Mouse (Mus musculus) inflammation-experienced regulatory T-cells, adult 6 months (primary cell): ENCODE data around the gene Kcnj15. TPM values are rescaled to one million over a fixed set of nuclear protein-coding genes. Genes with fewer than 3 reads are reported as not detected.

ENCODE experiments used
- ATAC-seq: one replicate; pipeline ENCODE4 v1.8.0; 2017
- polyA plus RNA-seq, 3 experiments: library from polyadenylated mRNA; unstranded; fragments of 100-300 nt; shearing (Covaris generic); gene quantifications; one replicate each; pipeline ENCODE4 v1.2.1; 2017

The Kcnj15 gene
- polyA plus RNA-seq, 3 experiments from 2014 or later, result 0.19 to 0.86 (median 0.36) TPM

DNA sequence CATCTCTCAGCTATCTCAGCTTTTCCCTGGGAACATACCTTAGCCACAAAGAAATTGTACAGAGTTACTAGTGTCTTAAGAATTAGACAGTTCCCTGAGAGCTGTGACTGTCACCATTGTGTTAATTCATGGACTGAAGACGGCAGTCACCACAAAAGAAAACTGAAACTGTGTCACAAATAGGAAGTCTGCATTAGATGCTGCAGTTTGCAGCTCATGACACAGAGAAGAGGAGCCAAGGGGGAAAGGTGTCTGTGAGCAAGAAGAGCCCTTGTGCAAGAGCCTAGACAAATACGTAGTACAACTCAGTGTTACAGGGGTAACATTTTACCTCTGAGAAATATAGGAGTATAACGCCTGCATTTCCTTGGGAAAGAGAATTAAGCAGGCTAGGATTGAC, 40.3 kb downstream of the Kcnj15 start:
- ATAC-seq, result no peak

DNA sequence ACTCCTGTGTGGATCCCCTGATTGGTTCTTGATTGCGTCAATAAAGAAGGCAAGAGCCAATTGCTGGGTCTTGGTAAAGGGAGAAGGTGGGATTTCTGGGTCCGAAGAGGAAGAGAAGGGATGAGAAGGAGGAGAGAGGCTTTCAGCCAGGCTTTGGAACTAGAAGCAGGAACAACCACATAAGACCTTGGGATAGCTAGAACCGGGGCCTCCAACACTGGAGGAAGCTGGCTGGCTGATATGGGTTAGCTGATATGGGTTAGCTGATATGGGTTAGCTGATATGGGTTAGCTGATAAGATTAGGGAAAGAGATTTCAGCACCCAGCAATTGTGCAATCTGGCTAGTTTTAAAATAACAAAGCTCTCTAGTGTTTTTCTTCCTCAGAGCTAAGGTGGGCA, 44.3 kb downstream of the Kcnj15 start:
- no peak for ATAC-seq

DNA sequence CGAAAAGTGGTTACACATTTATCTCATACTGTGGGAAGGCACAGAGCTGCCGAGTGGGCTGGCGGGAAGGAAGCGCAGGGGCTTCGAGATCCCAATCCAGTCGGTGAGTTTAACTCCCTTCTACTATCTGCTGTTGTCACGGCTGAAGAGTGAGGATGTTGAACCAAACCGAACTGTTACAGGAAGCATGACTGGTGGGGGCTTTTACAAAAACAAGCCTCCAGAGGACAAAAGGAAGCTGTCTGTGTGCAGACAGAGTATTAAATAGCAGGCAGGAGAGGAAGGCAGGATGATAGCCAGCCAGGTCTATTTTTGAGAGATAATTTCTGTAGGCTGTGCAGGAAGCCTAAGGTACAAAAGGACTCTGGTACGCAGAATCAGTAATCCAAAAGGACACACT, 46.3 kb downstream of the Kcnj15 start:
- peak; percentile 78 for ATAC-seq

DNA sequence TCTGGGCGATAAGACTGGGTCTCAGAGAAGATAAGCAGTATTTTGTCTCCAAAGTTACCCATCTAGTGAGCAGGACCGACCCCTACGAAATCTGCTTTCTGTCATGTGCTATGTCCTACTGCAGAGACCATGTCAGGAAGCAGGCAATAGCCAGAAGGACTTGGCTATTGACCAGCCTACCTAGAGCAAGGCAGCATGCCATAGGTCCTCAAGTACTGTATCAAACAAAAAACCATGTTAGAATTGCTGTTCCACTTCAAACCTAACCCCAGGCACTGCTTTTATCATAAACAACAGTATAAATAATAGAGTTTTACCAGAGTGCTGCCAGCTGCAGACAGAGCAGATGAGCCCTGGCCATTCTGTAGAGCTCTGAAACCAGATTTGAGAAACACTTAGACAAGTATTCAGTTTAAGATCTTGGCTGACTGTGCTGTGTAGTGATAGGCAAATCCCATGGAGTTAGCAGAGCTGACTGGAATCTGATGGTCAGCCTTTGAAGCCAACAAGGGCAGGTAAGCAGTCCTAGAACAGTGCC, 50.5 kb downstream of the Kcnj15 start:
- ATAC-seq, result no peak

DNA sequence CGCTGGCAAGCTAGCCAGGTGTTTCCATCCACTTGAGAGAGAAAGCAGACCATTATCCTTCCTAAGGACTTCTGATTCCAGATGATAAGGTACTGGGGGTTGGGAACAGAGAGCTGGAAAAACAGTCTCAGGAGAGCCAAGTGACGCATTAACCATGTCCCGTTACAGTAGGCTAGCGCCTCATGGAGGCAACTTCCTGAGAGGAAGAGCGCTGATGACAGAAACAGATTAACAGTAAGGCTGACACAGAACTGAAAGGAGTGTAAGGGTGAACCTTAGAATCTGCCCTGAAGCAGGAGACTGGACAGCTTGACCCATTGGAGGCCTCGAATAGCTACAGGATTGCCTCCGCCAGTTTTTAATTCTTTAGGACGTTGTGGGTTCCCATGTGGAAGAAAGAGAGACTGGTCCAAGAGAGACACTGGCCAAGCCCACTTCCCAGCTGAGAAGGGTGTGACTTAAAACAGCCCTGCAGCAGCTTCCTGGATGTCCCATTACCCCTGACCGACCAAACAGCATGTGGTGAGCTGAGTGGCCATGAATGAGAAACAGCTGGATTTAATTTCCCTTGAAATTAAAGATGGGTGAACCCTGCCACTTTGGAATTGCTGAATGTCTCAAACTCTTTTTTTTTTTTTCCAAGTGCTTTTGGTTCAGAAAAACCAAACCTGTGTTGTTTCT, 64.7 kb downstream of the Kcnj15 start:
- ATAC-seq, result no peak

DNA sequence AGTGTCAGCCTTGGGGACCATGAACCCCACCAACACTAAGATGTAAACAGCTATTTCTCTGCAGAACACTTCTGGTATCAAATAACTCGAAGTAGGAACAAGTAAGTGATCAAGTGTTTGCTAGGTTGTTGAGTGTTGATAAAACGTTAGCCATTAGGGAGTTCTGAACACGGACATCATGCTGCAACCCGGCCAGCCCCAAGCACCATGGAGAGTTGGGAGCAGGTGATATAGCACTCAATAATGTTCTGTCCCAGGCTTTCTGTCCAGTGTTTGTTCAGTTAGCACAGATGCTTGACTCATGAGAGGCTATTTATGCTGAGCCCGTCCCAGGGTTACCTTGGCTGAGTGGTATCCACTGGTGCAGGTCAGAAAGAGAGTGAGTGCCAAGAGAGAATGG, 74.8 kb downstream of the Kcnj15 start:
- ATAC-seq, result no peak

DNA sequence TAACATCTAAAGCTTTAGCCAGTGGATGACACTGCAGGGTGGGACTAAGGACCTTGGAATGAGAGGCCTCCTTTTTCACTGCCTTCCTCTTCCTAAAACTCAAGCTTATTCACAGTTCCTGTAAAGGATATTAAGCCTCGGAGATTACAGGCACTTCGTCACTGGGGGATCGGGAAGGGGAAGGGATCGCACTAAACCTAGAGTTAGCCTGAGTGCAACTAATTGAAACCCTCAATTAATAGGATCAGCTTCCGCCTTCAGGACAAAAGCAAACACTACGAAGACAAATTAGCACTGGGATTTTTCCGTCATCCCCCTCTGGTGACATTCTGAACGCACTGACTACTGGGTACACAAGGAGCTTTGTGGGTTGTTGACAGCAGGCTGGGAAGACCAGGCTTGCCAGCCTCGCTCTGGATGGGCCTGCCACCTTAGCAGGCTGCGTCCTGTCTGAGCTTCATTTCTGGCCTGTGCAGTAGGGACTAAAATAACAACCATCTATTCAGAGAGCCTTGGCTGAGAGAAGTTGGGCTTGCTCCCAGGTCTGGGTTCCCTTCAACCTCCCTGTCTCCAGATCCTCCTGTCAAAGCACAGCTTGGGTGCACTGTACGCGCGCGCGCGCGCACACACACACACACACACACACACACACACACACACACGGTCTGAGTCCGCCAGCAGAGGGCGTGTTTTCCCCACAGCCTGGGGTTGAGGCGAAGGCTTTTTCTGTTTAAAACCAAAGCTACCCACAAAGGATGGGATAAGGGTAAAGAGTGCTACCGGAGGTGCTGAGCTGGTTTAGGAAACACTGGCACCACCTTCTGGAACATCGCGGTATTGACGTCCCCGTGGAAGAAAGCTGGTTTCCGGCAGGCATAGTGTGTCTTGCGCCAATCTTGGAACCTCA, 83.8 kb downstream of the Kcnj15 start:
- peak; percentile 85 for ATAC-seq

DNA sequence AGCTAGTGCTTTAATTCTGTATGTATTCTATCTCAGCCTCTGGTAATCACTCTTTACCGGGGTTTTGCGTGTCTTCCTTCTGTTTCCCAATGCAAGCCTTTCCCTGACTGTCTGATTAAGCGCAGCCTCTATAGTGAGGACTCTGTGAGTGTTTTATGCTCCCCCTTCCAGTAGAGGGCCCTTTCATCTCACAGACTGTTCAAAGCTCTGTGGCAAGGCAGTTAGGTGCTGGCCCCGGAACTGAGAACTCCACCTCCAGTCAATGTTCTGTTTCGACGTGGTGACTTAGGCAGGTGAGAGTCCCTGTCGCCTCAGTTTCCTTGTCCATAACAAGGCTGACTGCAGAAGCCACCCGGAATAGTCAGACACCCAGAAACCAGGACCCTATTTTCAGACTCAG, 84.7 kb downstream of the Kcnj15 start:
- peak; percentile 32 for ATAC-seq

DNA sequence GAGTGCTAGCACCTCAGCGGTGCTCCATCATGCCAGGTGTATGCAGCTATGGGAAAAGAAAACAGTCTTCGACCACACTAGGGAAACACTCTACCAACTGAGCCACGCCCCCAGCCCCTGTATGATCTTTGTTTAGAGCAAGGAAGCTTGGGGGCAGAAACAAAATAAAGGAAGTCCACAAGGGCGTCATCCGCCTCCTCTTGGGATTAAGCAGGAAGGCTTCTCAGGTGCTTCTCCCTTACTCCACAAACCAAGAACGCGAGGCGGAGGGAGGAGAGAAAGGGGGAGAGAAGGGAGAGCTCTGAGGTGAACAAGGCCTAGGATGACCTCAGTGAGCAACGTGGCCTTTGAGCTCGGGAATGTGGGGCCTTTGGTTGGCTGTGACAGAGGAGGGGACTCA, 87.6 kb downstream of the Kcnj15 start:
- ATAC-seq, result no peak

DNA sequence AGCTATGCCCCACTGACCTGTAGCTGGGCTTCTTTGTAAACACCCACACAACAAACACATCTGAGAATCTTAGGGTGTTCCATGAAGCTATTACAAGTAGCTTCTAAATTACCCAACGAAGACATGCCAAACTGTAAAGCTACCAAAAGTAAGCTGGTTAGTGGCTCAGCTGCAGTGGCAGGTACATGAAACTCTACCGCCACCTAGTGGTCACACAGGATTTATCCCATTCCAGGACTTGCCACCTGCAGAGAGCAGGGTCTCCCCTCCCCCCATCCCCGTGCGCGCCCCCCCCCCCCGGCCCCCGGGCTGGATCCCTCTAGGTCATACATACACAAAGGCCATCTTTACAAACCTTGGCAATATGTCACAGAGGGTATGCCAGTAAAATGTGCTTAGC, 88.5 kb downstream of the Kcnj15 start:
- peak; percentile 39 for ATAC-seq

DNA sequence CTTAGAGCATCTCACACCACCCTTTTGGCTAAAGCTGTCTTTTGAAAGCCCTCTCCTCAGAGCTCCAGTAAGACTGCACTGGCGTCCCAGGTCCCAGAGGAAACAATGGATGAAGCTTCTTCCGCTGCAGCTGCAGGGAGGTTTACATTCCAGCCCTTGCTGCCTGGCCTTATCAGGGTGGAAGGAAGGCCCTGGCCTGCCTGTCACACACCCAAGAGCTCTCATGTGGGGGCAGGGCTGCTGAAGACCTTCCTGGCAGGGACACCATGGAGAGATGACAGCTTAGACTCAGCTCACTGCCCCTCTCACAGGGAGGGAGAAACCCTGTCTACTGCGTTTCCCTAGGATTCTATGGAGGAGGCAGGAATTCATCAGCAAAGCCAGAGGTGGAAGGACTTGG, 89.8 kb downstream of the Kcnj15 start:
- ATAC-seq, result no peak

DNA sequence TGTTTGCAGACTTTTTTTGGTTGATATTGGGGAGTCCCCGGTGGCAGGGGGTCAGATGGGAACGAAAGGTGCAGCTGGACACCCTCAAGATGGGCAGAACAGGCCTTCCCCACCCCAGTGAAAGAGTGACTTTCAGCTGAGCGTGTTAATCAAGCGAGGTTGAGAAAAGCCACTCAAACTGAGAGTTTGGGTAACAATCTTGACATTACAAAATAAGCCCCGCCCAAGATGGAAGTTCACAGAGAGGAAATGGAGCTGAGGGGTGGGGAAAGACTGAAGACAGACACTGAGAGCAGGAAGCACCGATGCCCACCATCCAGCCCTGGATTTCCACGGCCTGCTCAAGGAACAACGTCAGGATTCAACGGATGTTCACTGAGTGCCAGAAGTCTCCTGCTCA, 91.2 kb downstream of the Kcnj15 start:
- no peak for ATAC-seq

DNA sequence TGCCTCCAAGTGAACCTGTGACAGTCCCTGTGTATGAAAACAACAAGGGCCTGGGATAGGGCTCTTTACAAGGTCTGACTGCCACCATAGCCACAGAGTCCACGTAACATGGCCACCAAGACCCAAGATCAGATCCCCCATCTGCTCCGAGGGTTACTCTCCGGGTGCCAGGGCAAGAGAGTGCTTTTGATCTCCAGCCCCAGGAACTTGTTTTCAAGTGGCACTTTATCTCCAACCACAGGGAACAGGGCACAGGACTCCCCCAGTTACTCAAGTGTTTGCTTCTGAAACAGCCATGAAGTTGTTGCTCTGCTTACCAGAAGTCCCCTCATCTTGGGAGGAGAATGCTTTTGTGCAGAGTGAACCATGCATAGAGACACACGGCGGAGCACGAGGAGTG, 92.0 kb downstream of the Kcnj15 start:
- no peak for ATAC-seq

DNA sequence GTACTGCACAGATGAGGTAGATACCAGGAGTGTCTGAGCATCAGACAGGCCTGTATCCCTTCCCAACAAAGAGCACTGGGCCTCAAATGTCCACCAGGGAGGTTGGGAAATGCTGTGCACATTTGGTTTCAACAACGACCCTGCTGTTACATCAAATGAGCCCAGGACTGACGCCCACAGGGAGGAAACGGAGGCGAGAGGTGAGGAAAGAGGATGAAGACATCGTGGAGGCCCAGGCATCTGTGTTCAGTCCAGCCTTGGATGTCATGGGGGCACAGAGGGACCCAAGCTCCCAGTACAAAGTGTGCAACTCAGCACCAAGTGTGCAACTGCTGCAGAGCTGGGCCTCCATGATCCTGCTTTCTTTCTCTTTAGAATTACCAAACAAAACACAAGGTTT, 92.4 kb downstream of the Kcnj15 start:
- no peak for ATAC-seq
